Mouse (Mus musculus): ENCODE measurements at regions not wholly inside any gene's neighbourhood (a gene's known extent, or its start where the extent isn't known, plus 50 kb on each side); places are given as distances from the start of the nearest gene placed in this dataset.

GRCm38 (mm10) chr15:94219907-94220306 is 245.3 kb downstream of the Adamts20 start:
- DNase-seq = no peak

- no peak for DNase-seq
Measured at GRCm38 (mm10) chr15:94216703-94217102, 248.5 kb downstream of the Adamts20 start.

GRCm38 (mm10) chr15:94214440-94214839 is 250.8 kb downstream of the Adamts20 start:
- no peak for DNase-seq

- no peak for DNase-seq
Measured at GRCm38 (mm10) chr15:94213393-94213792, 251.8 kb downstream of the Adamts20 start.

GRCm38 (mm10) chr15:94208476-94208875 is 256.7 kb downstream of the Adamts20 start:
- DNase-seq = no peak

- DNase-seq = peak; percentile 51
Measured at GRCm38 (mm10) chr15:94206454-94206853, 258.8 kb downstream of the Adamts20 start.

GRCm38 (mm10) chr15:94205309-94205893 is 259.8 kb downstream of the Adamts20 start:
- DNase-seq = no peak

- no peak for DNase-seq
Measured at GRCm38 (mm10) chr15:94190081-94190488, 275.1 kb downstream of the Adamts20 start.

GRCm38 (mm10) chr15:94187588-94187987 is 277.6 kb downstream of the Adamts20 start:
- no peak for DNase-seq

GRCm38 (mm10) chr15:94183663-94184375 is 281.4 kb downstream of the Adamts20 start:
- no peak for DNase-seq

GRCm38 (mm10) chr15:94174083-94174482 is 291.1 kb downstream of the Adamts20 start:
- DNase-seq = no peak

- DNase-seq = no peak
Measured at GRCm38 (mm10) chr15:94160806-94161205, 304.4 kb downstream of the Adamts20 start.

GRCm38 (mm10) chr15:94139534-94139958 is 325.7 kb downstream of the Adamts20 start:
- DNase-seq = peak; percentile 75

- no peak for DNase-seq
Measured at GRCm38 (mm10) chr15:94137159-94137952, 327.9 kb downstream of the Adamts20 start.

- DNase-seq = peak; percentile 51
Measured at GRCm38 (mm10) chr15:94112801-94113200, 352.4 kb downstream of the Adamts20 start.

- peak; percentile 62 for DNase-seq
Measured at GRCm38 (mm10) chr15:94107186-94107716, 358.0 kb downstream of the Adamts20 start.

- DNase-seq = no peak
Measured at GRCm38 (mm10) chr15:94090644-94091043, 374.6 kb downstream of the Adamts20 start.

GRCm38 (mm10) chr15:94089856-94090255 is 375.4 kb downstream of the Adamts20 start:
- DNase-seq = peak; percentile 24

- DNase-seq = no peak
Measured at GRCm38 (mm10) chr15:94082369-94082768, 382.8 kb downstream of the Adamts20 start.

GRCm38 (mm10) chr15:94077056-94077455 is 388.2 kb downstream of the Adamts20 start:
- no peak for DNase-seq

GRCm38 (mm10) chr15:94074161-94074950 is 390.9 kb downstream of the Adamts20 start:
- no peak for DNase-seq

GRCm38 (mm10) chr15:94067721-94068120 is 397.5 kb downstream of the Adamts20 start:
- no peak for DNase-seq
